Mouse (Mus musculus): Measurements from ENCODE around the gene Fam234a.

- TF ChIP-seq CTCF (IDR thresholded peaks at IDR 0.05; ENCODE audit: borderline replicate concordance, insufficient read depth, low read depth, low read length) (peak; percentile 3; the same call in 1 of the 2 replicates), POLR2A (IDR thresholded peaks at IDR 0.05; ENCODE audit: borderline replicate concordance, insufficient read depth, low read length) (no peak)
Observed at GRCm38 (mm10) chr17:26268851-26269250, 24.8 kb upstream of the Fam234a start.

Measured in cerebellum, adult 2 months (tissue).